Mouse (Mus musculus) olfactory bulb, adult 2 months (tissue): ENCODE measurements around the gene Hoxb2.

Source experiments
- CTCF ChIP-seq: fragments of 200-500 bp; IDR thresholded peaks from 2 replicates; pipeline ENCODE4 v1.5.1; 2012; ENCODE audit warnings: low read depth, mild to moderate bottlenecking, low read length, moderate library complexity; ENCODE audit not compliant: insufficient read depth
- POLR2A ChIP-seq: fragments of 200-500 bp; IDR thresholded peaks from 2 replicates; pipeline ENCODE4 v1.6.1; 2012; ENCODE audit warnings: mild to moderate bottlenecking, low read depth, low read length, moderate library complexity; ENCODE audit not compliant: insufficient read depth

- TF ChIP-seq CTCF: no peak
- no peak for TF ChIP-seq POLR2A
Measured at GRCm38 (mm10) chr11:96301064-96301431, 49.3 kb upstream of the Hoxb2 start.
